Mouse (Mus musculus): ENCODE measurements around the gene Mdga1. TPM values are rescaled to one million over a fixed set of nuclear protein-coding genes. Genes with fewer than 3 reads are reported as not detected.
A peak's percentile ranks its signal among the peaks of the same experiment; 100 is the strongest.

The Mdga1 gene
- polyA plus RNA-seq, 1 experiment from 2014 or later = 1.3 TPM

DNA sequence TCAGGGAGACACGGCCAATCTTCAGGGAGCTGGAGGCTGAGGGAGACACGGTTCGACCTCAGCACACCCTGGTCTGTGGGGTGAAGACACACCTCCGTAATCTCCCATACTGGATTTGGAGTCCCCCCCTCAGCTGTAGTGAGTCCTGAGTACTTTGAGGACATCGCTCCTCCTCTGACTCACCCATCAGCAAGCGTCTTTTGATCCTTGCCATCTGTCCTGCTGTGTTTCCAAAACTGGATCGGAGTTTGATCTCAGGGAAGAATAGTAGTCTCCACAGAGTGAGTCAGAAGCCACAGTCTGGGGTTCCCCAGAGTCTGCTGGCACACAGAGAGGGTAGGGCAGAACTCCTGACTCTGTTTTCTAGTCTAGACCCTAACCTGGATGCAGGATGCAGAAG, 150.9 kb downstream of the Mdga1 start:
- no peak for TF ChIP-seq CTCF (IDR thresholded peaks at IDR 0.05; ENCODE audit: low read depth)
- Histone ChIP-seq H3K36me3 (ENCODE audit: insufficient read depth, low read length) (no peaks in the 10 kb centered on the region), H3K27ac (no peak overlapping the region), H3K9ac (ENCODE audit: low read depth, low read length) (no peak overlapping the region), H3K4me2 (ENCODE audit: low read length) (no peak overlapping the region), H3K4me3 (replicated peaks; ENCODE audit: low read depth, low read length) (no peak overlapping the region), H3K27me3 (ENCODE audit: insufficient read depth, low read length) (no peaks in the 10 kb centered on the region), H3K9me3 (replicated peaks; ENCODE audit: low read length) (no peaks in the 10 kb centered on the region), H3K4me1 (replicated peaks; ENCODE audit: insufficient read depth, low read length) (no peaks in the 10 kb centered on the region)
- DNase-seq (ENCODE audit: low spot score) = no peak
- ATAC-seq (replicated peaks; ENCODE audit: low FRiP score, low read depth) = no peak
- WGBS = 79% methylated on average over 7 of the region's 7 CpGs

DNA sequence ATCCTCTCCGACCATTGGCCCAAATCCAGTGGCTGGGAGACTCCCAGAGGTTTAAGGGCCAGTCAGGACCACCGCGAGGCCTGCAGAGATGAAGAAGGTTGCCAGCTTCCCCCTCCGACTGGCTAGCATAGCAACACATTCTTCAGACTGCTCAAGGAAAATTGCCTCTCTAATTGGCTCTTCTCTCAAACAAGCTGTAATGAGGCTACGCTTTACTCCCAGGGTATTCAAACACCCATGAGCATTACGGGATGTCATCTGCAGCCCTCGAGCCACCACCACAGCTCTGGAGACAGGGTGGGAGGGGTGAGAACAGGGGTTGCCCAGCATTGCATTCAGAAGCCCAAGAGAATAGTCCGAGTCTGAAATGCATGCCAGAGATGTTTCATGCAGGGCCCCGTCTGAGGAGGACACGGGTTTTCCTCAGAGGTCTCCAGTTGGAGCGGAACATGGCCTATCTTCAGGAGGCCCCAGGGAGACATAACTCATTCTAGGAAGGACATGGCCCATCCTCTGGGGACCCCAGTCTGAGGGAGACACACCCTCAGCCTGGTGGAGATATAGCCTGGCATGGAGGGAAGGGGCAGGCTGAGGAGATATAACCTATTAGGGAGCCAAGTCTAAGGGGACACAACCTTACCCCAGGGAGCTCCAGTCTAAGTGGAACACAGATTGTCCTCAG, 151.5 kb downstream of the Mdga1 start:
- no peak for TF ChIP-seq CTCF (IDR thresholded peaks at IDR 0.05; ENCODE audit: low read depth)
- Histone ChIP-seq H3K4me2 (ENCODE audit: low read length) (no peak overlapping the region), H3K27ac (no peak overlapping the region), H3K36me3 (ENCODE audit: insufficient read depth, low read length) (no peaks in the 10 kb centered on the region), H3K9ac (ENCODE audit: low read depth, low read length) (no peak overlapping the region), H3K4me1 (replicated peaks; ENCODE audit: insufficient read depth, low read length) (no peaks in the 10 kb centered on the region), H3K4me3 (replicated peaks; ENCODE audit: low read depth, low read length) (no peak overlapping the region), H3K9me3 (replicated peaks; ENCODE audit: low read length) (no peaks in the 10 kb centered on the region), H3K27me3 (ENCODE audit: insufficient read depth, low read length) (no peaks in the 10 kb centered on the region)
- ATAC-seq (replicated peaks; ENCODE audit: low FRiP score, low read depth) = no peak
- WGBS = 50% methylated on average over 11 of the region's 11 CpGs
- no peak for DNase-seq (ENCODE audit: low spot score)

DNA sequence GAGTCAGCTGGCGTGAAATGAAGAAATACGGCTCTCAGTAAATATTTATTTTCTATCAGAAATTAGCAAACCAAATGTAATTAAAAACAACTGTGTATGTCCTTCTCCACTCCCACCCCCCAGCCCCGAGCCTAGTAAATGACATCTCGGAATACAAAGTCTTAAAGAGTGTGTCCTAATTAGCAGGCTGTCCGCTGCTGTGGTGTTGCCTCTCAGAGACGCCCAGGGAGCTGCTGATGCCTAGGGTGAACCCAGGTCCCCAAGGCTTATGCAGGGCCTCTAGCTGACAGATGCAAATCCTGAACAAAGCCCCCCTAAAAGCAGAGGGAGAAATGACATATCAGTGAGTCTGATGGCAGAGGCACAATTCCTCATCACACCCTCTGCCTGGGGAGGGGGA, 155.1 kb downstream of the Mdga1 start:
- H3K36me3 ChIP-seq (ENCODE audit: insufficient read depth, low read length) = no peaks in the 10 kb centered on the region
- no peak for TF ChIP-seq CTCF (IDR thresholded peaks at IDR 0.05; ENCODE audit: low read depth)
- no peak overlapping the region for H3K9ac ChIP-seq (ENCODE audit: low read depth, low read length)
- no peaks in the 10 kb centered on the region for H3K4me1 ChIP-seq (replicated peaks; ENCODE audit: insufficient read depth, low read length)
- no peak overlapping the region for H3K27ac ChIP-seq
- no peak for ATAC-seq (replicated peaks; ENCODE audit: low FRiP score, low read depth)
- no peak overlapping the region for H3K4me3 ChIP-seq (replicated peaks; ENCODE audit: low read depth, low read length)
- H3K27me3 ChIP-seq (ENCODE audit: insufficient read depth, low read length) = no peaks in the 10 kb centered on the region
- H3K9me3 ChIP-seq (replicated peaks; ENCODE audit: low read length) = no peaks in the 10 kb centered on the region
- DNase-seq (ENCODE audit: low spot score) = no peak
- 58% methylated on average over 6 of the region's 6 CpGs for WGBS
- no peak overlapping the region for H3K4me2 ChIP-seq (ENCODE audit: low read length)

DNA sequence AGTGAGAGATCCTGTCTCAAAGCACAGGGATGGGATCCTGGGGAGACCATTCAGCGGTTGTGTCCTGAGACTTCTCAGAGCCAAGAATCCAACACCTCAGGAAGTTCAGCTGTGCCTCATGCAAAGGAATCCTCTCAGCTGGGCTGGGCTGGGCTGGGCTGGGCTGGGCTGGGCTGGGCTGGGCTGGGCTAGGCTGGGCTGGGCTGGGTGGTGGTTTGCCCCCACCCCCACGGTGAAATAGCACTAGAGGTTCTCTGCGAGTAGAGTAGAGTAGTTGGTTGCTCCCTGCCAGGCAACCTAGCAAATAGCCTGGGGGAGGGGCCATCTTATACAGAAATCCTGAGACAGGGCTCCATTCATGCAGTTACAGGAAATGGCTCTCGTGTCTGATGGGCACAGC, 156.6 kb downstream of the Mdga1 start:
- ATAC-seq (replicated peaks; ENCODE audit: low FRiP score, low read depth) (peak; percentile 46; the same call in 1 of the 2 replicates), DNase-seq (ENCODE audit: low spot score) (no peak)
- no peak for TF ChIP-seq CTCF (IDR thresholded peaks at IDR 0.05; ENCODE audit: low read depth)
- Histone ChIP-seq H3K4me3 (replicated peaks; ENCODE audit: low read depth, low read length) (no peak overlapping the region), H3K9me3 (replicated peaks; ENCODE audit: low read length) (no peaks in the 10 kb centered on the region), H3K36me3 (ENCODE audit: insufficient read depth, low read length) (no peaks in the 10 kb centered on the region), H3K9ac (ENCODE audit: low read depth, low read length) (no peak overlapping the region), H3K4me2 (ENCODE audit: low read length) (no peak overlapping the region), H3K27ac (no peak overlapping the region), H3K27me3 (ENCODE audit: insufficient read depth, low read length) (no peaks in the 10 kb centered on the region), H3K4me1 (replicated peaks; ENCODE audit: insufficient read depth, low read length) (no peaks in the 10 kb centered on the region)
- 18% methylated on average over 4 of the region's 4 CpGs for WGBS

DNA sequence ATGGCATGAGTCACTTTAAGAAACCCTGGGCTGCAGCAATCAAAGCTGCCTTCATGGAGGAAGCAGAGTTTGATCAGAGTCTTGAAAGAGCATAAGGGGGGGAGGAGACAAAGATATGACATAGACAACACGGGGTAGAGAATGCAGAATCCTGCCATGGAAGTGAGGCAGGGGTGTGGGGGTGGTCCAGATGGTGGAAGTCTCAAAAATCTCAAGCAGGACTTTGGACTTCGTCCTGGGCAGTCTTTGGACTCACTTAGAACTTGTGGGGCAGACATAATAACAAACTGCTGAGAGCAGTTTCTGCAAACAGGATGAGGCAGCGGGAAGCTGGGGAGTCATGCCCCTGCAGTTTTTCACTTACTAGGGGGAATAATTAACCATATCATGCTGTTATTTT, 166.3 kb downstream of the Mdga1 start:
- no peaks in the 10 kb centered on the region for H3K36me3 ChIP-seq (ENCODE audit: insufficient read depth, low read length)
- DNase-seq (ENCODE audit: low spot score) (no peak), ATAC-seq (replicated peaks; ENCODE audit: low FRiP score, low read depth) (peak; percentile 61; the same call in 1 of the 2 replicates)
- H3K4me3 ChIP-seq (replicated peaks; ENCODE audit: low read depth, low read length) = no peak overlapping the region
- no peak for TF ChIP-seq CTCF (IDR thresholded peaks at IDR 0.05; ENCODE audit: low read depth)
- no peaks in the 10 kb centered on the region for H3K27me3 ChIP-seq (ENCODE audit: insufficient read depth, low read length)
- H3K27ac ChIP-seq = no peak overlapping the region
- WGBS = 56% methylated on average over 3 of the region's 3 CpGs
- H3K9me3 ChIP-seq (replicated peaks; ENCODE audit: low read length) = no peaks in the 10 kb centered on the region
- no peak overlapping the region for H3K4me2 ChIP-seq (ENCODE audit: low read length)
- H3K4me1 ChIP-seq (replicated peaks; ENCODE audit: insufficient read depth, low read length) = no peaks in the 10 kb centered on the region
- H3K9ac ChIP-seq (ENCODE audit: low read depth, low read length) = no peak overlapping the region

DNA sequence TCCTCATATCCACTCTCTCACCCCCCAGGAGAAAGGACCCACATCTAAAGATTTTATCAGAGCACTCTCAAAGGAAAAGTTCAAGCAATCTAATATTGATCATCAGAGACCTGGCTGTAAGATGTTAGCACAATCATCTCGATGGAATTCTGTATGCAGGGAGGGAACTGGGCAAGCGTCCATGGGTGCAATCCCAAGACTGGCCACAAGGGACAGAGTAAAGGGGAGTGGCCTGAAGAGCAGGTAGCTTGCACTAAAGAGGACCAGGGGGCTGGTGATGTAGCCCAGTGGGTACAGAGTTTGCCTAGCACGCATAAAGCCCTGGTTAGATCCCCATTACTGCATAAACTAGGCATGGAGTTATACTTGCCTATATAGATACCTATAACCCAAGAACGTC, 168.5 kb downstream of the Mdga1 start:
- H3K4me2 ChIP-seq (ENCODE audit: low read length) = no peak overlapping the region
- no peaks in the 10 kb centered on the region for H3K27me3 ChIP-seq (ENCODE audit: insufficient read depth, low read length)
- 31% methylated on average over 4 of the region's 4 CpGs for WGBS
- TF ChIP-seq CTCF (IDR thresholded peaks at IDR 0.05; ENCODE audit: low read depth) = peak; percentile 72
- no peaks in the 10 kb centered on the region for H3K36me3 ChIP-seq (ENCODE audit: insufficient read depth, low read length)
- ATAC-seq (replicated peaks; ENCODE audit: low FRiP score, low read depth) (no peak), DNase-seq (ENCODE audit: low spot score) (peak; percentile 71)
- no peaks in the 10 kb centered on the region for H3K4me1 ChIP-seq (replicated peaks; ENCODE audit: insufficient read depth, low read length)
- no peaks in the 10 kb centered on the region for H3K9me3 ChIP-seq (replicated peaks; ENCODE audit: low read length)
- no peak overlapping the region for H3K4me3 ChIP-seq (replicated peaks; ENCODE audit: low read depth, low read length)
- H3K27ac ChIP-seq = no peak overlapping the region
- no peak overlapping the region for H3K9ac ChIP-seq (ENCODE audit: low read depth, low read length)

DNA sequence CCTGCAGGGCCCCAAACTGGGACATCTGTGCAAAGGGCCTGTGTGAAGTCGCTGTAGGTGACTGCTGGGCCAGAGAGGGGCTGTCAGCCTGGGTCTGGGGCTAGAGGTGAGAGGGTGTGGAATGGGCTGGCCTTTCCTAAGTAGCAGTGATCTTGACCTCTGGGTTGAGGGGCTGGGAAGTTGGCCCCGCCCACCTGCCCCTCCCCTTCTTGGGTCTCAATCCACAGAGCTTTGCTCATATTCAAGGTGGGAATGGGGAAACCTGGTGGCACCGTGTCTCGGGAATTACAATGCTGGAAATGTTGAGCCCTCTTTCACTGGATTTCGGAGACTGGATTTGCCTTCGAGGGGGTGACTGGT, 169.8 kb downstream of the Mdga1 start:
- Histone ChIP-seq H3K36me3 (ENCODE audit: insufficient read depth, low read length) (no peaks in the 10 kb centered on the region), H3K27ac (no peak overlapping the region), H3K4me2 (ENCODE audit: low read length) (no peak overlapping the region), H3K9me3 (replicated peaks; ENCODE audit: low read length) (no peaks in the 10 kb centered on the region), H3K4me1 (replicated peaks; ENCODE audit: insufficient read depth, low read length) (0 out of 2 replicates have a peak, but pooled peaks cover 4% of the 10 kb centered on the region), H3K4me3 (replicated peaks; ENCODE audit: low read depth, low read length) (no peak overlapping the region), H3K27me3 (ENCODE audit: insufficient read depth, low read length) (no peaks in the 10 kb centered on the region), H3K9ac (ENCODE audit: low read depth, low read length) (no peak overlapping the region)
- no peak for TF ChIP-seq CTCF (IDR thresholded peaks at IDR 0.05; ENCODE audit: low read depth)
- no peak for ATAC-seq (replicated peaks; ENCODE audit: low FRiP score, low read depth)
- 55% methylated on average over 6 of the region's 6 CpGs for WGBS
- DNase-seq (ENCODE audit: low spot score) = no peak

All from kidney, postnatal 0 days (tissue).